Mouse (Mus musculus) right cerebral cortex, adult 18-20 months (tissue): Measurements from ENCODE around the gene Skp1a.

Experiments used
- DNase-seq: peaks from one replicate; pipeline ENCODE4 v3.0.0; 2022; ENCODE audit warnings: mixed read lengths

Gene Skp1a

DNA sequence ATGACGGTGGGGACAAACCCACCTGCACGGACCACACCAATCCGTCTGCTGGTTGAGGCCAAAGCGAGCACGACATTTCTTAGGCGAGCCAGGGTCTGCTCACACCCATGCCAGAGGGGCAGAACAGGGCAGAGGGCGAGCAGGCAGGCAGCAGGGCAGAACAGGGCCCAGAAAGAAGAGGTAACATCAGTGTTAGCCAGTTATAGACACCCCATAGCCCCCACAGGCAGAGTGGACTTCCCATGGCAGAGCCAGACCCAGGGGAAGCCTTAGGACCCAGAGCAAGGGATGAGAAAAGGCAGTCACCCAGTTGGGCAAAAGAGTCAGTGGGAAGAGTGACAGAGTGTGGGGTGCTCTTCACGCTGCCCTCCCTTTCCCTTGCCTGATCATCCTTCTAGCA lies 23.3 kb downstream of the Skp1a start:
- no peak for DNase-seq

GRCm38 (mm10) chr11:52257376-52257775 lies 25.6 kb downstream of the Skp1a start:
- no peak for DNase-seq

- DNase-seq = no peak
Observed at GRCm38 (mm10) chr11:52258711-52259110, 26.9 kb downstream of the Skp1a start.

DNA sequence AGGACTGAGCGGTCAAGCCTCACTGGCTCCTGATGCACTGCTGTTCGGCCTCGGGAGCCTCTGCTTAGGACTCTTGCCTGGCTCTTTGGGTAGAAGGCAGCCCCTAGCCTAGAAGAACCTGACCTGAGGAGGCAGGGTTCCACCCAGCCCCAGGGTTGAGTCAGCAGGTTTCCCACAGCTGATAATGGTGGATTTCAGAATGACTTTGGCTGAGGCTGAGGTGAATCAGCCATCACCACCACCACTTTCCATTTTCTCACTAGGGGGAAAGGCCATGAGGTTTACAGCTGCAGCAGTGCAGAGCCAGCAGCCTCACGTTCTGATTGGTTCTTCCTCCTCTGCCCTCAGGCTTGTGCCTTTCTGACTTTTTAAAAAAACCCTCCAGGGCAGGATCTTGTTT lies 29.1 kb downstream of the Skp1a start:
- DNase-seq = no peak

GRCm38 (mm10) chr11:52261937-52262336 lies 30.1 kb downstream of the Skp1a start:
- no peak for DNase-seq

DNA sequence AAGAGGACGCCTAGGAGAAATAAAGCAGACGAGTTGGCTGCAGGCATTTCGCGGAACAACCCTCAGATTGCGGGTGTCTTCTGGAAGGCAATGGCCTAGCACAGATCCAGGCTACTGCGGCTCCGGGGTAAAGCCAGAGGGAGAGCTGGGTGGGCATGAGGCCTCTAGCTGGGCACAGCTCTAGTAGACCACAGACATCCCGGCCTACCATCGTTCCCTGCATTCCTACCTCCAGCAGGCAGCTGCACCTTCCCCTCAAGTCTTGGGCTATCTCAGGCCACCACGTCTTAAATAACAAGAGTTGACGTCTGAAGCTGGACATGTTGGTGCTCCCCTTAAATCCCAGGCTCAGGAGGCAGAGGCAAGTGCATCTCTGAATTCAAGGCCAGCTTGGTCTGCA lies 30.5 kb downstream of the Skp1a start:
- DNase-seq = no peak

GRCm38 (mm10) chr11:52264871-52265270 lies 33.1 kb downstream of the Skp1a start:
- DNase-seq = no peak

DNA sequence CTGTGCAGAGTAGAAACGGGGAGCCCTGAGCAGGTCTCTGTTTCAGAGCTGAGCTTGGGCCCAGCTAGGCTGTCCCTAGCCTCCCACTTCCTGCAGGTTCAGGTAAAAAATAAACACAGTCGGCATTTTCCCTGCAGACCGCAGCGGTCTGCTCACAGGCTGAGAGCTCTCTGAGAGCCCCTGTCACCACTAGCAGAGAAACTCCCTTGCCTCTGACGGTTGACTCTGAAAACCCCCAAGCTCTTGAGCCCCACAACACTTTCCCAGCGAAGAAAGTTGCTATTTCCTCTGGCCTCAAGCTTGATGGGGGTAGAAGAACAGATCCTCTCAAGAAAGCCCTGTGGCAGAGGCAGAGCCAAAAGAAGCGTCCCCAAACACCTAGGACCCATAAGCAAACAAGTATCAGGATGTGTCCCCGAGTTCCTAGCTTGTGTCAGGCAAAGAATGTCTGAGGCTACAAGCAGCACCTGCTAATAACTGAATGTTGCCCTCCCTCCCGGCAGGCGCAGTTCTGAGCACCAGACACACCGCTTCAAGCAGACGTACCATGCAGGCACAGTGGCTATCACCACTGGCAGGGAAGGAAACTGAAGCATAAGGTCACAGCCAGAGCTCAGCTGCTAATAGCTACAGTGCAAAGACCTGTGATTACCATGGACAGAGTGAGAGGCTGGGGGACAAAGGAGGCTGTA lies 34.0 kb downstream of the Skp1a start:
- no peak for DNase-seq

GRCm38 (mm10) chr11:52267271-52267670 lies 35.5 kb downstream of the Skp1a start:
- no peak for DNase-seq

GRCm38 (mm10) chr11:52268104-52268835 lies 36.5 kb downstream of the Skp1a start:
- no peak for DNase-seq

DNA sequence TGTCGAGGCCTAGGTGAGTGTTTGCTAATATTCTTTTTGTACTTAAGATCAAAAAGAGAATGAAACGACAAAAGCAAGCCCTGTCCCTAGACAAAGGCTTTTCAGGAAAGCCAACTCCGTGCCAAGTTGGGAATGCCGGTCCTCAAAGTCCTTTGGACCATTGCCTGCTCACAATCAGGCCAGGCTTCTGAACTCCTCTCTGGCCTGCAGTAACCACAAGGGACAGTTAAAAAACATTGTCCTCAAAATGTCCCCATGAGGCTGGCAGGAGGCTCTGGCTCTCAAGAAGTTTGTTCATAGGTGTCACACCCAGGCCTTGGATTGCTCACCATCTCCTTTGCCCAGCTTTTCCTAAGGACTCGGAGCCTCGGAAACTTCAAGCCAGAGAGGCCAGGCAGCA lies 38.0 kb downstream of the Skp1a start:
- no peak for DNase-seq

DNA sequence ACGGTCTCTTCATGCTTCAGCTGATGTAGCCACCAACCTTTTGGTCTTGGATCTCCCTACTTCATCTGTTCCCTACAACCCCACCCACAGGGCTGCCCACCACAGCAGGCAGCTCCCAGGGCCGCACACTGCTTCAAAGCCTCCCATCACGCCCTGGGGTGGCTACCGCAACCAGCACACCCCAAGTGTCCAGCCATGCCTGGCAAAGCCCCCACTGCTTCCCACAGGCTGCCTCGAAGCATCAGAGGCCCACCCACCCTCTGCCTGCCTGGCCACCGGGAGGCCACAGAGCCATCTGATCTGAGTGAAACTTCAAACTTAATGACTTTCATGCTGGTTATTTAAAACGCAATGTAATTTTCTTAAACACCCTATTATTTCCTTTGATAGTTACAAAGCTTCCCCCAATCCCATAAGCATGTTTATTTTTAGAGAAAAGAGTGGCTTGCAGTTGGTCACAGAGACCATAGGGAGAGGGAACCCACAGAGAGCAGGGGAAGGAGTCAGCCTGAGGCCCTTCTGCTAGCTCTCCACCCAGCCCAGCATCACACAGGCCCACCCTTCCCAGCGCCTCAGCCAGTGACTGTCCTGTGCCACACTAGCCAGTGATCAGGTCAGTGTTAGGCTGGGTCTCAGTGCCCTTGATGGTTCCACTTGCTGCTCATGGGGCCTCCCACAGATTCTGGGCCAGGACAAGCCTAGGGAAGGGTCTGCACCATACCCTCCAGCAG lies 40.1 kb downstream of the Skp1a start:
- DNase-seq = no peak

GRCm38 (mm10) chr11:52272619-52273018 lies 40.8 kb downstream of the Skp1a start:
- DNase-seq = no peak

DNA sequence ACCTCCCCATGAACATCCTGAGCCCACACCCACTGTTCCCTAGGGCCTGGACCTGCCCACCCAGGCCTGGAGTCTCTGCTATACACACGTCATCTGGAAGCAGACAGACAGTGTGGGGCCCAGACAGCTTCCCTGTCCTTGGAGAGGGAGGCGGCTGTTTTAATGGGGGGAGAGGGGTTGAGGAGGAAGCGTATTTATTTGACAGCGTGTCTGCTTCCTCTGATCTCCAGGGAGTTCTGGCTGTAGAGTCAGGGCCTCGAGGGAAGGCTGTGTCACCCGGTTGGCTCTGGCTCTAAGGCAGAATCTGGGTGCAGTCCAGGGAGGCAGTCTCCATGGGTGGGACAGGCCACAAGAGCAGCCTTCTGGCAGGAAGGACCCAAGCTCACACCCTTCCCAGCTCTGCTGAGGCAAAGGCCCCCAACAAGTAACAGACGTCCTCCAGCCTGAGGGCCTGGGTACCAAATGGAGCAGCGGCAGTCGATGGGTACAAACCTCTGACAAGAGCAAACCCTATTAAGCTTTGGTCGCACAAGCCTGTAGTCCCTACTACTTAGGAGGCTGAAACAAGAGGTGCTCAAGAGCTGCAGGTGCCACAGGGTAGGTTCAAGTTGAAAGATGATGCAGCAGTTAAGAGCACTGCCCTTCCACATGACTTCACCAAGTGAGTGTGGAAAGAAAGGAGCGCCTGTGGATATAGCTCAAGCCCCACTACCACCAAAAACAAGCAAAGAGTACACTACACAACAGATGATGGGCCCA lies 41.6 kb downstream of the Skp1a start:
- DNase-seq = no peak

DNA sequence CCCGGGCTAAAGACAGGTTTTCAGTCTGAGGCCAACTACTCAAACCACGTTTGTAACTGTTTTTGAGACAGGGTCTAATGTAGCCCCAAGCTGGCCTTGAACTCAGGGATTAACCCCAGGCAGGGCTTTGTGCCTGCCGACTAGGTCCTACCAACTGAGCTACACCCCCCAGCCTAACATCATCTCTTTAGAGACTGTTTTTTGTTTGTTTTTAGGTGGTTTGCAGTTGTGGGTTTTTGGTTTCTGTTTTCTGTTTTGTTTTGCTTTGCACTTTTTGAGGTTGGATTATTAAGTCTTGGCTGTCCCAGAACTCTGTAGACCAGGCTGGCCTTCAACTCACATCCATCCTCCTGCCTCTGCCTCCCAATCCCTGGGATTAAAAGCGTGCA lies 42.1 kb downstream of the Skp1a start:
- no peak for DNase-seq

GRCm38 (mm10) chr11:52274456-52275112 lies 42.8 kb downstream of the Skp1a start:
- peak; percentile 57 for DNase-seq

DNA sequence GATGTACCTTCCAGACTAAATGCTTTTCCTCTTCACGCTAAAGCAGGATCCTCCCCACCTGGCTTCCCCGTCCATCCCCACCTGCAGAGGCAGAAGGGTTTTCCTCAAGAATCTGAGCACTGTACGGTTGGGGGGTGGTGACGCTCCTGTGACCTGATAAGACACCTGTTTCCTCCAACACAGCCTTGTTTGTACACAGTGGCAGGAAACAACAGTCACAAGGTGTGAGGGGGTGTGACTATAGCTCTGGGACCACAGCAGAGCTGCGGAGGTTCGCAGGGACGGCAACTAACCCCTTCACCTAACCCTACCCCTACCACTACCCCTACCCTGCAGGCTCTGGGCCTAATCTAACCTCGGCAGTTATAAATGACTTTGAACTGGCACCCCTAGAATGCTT lies 43.6 kb downstream of the Skp1a start:
- DNase-seq = no peak

GRCm38 (mm10) chr11:52275774-52276555 lies 44.2 kb downstream of the Skp1a start:
- DNase-seq = peak; percentile 62

DNA sequence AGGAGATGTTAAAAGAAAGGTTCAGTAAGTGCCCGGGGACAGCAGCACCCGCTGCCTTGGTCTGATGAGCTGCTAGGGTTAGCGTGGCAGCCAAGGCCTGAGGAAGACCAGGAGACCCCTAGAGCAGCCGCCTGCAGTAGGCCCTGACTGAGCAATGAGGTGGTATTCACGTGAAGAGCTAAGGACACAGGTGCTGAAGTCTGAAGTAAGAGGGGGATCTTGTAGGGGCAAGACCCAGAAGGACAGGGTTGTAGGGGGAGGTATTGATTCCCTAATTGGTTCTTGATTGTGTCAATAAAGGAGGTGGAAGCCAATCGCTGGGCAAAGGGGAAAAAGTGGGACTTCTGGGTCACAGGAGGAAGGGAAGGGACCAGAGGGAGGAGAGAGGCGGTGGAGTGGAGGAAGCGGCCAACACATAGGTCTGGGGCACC lies 45.2 kb downstream of the Skp1a start:
- DNase-seq = no peak

DNA sequence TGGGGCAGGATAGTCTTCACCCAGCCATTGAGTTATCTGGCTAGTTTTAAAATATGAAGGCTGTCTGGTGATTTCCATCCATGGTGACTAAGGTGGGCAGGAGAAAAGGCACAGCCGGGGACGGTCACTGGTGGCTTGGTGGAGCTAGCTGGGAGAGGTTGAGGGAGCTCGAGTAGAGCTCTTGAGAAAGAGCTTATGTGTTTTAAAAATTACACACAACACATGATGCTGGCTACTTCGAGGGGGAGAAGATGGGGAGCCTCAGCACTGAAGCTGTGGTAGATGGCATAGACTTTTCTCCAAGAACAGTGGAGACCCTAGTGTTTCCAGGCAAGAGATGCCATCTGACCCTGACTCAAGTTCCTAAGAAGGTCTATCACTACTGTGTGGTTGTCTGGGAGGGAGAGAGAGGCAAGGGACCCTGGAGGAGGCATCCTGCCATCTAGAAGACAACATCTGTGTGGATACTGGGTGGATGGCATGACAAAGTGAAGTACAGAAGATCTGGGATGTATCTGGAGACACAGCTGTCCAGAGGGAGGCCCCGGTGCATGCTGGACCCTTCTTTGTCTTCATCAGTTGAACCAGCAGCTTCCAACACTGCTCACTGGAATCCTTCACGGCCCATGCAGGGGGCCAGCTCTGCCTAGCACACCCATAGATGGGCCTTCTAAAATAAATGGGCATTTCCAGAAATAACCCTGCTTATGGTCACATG lies 45.8 kb downstream of the Skp1a start:
- no peak for DNase-seq

- no peak for DNase-seq
Observed at GRCm38 (mm10) chr11:52278164-52278563, 46.4 kb downstream of the Skp1a start.
